Mouse (Mus musculus) forebrain, embryonic 16.5 days (tissue): ENCODE results near the gene Chfr. TPM values are rescaled to one million over a fixed set of nuclear protein-coding genes. Genes with fewer than 3 reads are reported as not detected.

Experiments
- ATAC-seq: fragments of 200-750 bp; cut with Nextera tagmentation; 2 replicates; pipeline ENCODE4 v1.8.0; 2017; ENCODE audit warnings: mild to moderate bottlenecking, moderate library complexity
- H3K27ac ChIP-seq: fragments of 300-500 bp; sonication (generic); 2 replicates; pipeline ENCODE4 v1.5.1; 2014; ENCODE audit warnings: low read length, control low read depth
- H3K27me3 ChIP-seq: fragments of 300-500 bp; sonication (generic); replicated peaks from 2 replicates; pipeline ENCODE4 v1.6.1; 2014; ENCODE audit warnings: low read length; ENCODE audit not compliant: control insufficient read depth, insufficient read depth
- H3K36me3 ChIP-seq: fragments of 300-500 bp; sonication (generic); 2 replicates; pipeline ENCODE4 v1.6.1; 2014; ENCODE audit not compliant: control insufficient read depth, insufficient read depth
- H3K4me1 ChIP-seq: fragments of 300-500 bp; sonication (generic); replicated peaks from 2 replicates; pipeline ENCODE4 v1.6.1; 2014; ENCODE audit warnings: low read length; ENCODE audit not compliant: control insufficient read depth, insufficient read depth
- H3K4me2 ChIP-seq: fragments of 300-500 bp; sonication (generic); 2 replicates; pipeline ENCODE4 v1.6.1; 2014; ENCODE audit warnings: mild to moderate bottlenecking, low read length, control low read depth
- H3K4me3 ChIP-seq: fragments of 300-500 bp; sonication (generic); replicated peaks from 2 replicates; pipeline ENCODE4 v1.5.1; 2014; ENCODE audit warnings: mild to moderate bottlenecking, low read length, control low read depth
- H3K9ac ChIP-seq: fragments of 300-500 bp; sonication (generic); replicated peaks from 2 replicates; pipeline ENCODE4 v1.6.1; 2014; ENCODE audit warnings: low read depth, low read length, control low read depth
- H3K9me3 ChIP-seq: fragments of 300-500 bp; sonication (generic); 2 replicates; pipeline ENCODE4 v1.6.1; 2016; ENCODE audit warnings: low read length; ENCODE audit not compliant: control insufficient read depth
- WGBS: fragments of 180-500 bp; shearing (Covaris S2); extraction: QIAGEN DNeasy Blood & Tissue Kit; methylation state at CpG from one replicate; pipeline ENCODE4 v1.1.7; 2014; 5-methylcytosine and 5-hydroxymethylcytosine counted together
- polyA plus RNA-seq: library from polyadenylated mRNA; unstranded; fragments of >200 nt; fragmentation: Nextera tagmentation; extraction: Ambion mirVana; gene quantifications from 2 replicates; pipeline ENCODE4 v1.2.1, GENCODE M21; 2015

Chfr gene
- polyA plus RNA-seq, 1 experiment from 2014 or later = 92.4 TPM

- no peaks in the 10 kb centered on the region for H3K4me1 ChIP-seq
- no peaks in the 10 kb centered on the region for H3K27me3 ChIP-seq
- H3K9me3 ChIP-seq = no peaks in the 10 kb centered on the region
- 93% methylated on average over 3 of the region's 3 CpGs for WGBS
- no peak overlapping the region for H3K4me3 ChIP-seq
- ATAC-seq = no peak
- no peak overlapping the region for H3K4me2 ChIP-seq
- H3K9ac ChIP-seq = no peak overlapping the region
- H3K36me3 ChIP-seq = peaks cover 51% of the 10 kb centered on the region
- no peak overlapping the region for H3K27ac ChIP-seq
Measured at GRCm38 (mm10) chr5:110216780-110217179, 81.1 kb downstream of the Chfr start.

- no peak overlapping the region for H3K4me3 ChIP-seq
Measured at GRCm38 (mm10) chr5:110220331-110220730, 84.7 kb downstream of the Chfr start.

More at GRCm38 (mm10) chr5:110220331-110220730, 84.7 kb downstream of the Chfr start:
- no peaks in the 10 kb centered on the region for H3K4me1 ChIP-seq
- no peaks in the 10 kb centered on the region for H3K9me3 ChIP-seq
- peaks cover 46% of the 10 kb centered on the region for H3K36me3 ChIP-seq
- WGBS = 92% methylated on average over 4 of the region's 4 CpGs
- H3K27me3 ChIP-seq = no peaks in the 10 kb centered on the region
- no peak overlapping the region for H3K27ac ChIP-seq
- H3K9ac ChIP-seq = no peak overlapping the region
- no peak for ATAC-seq
- no peak overlapping the region for H3K4me2 ChIP-seq

Other genes starting within 250 kb of the Chfr start
- 0.36 and 0.56 TPM in 2 replicates for gene Gm15446, start 212.4 kb upstream of the Chfr start, polyA plus RNA-seq
- gene Zfp932, start 139.3 kb upstream of the Chfr start, polyA plus RNA-seq = 32.2 and 34.9 TPM in 2 replicates
- 3.3 and 7.5 TPM in 2 replicates for gene Gm17655, start 63.3 kb upstream of the Chfr start, polyA plus RNA-seq
- gene Gm35315, start 41.4 kb upstream of the Chfr start, polyA plus RNA-seq = 1.0 and 1.7 TPM in 2 replicates
- gene Plcxd1, start 35.9 kb upstream of the Chfr start, polyA plus RNA-seq = 1.9 and 3.2 TPM in 2 replicates
- gene Gtpbp6, start 27.6 kb upstream of the Chfr start, polyA plus RNA-seq = 61.7 and 68.9 TPM in 2 replicates
- 20.1 and 21.1 TPM in 2 replicates for gene Zfp605, start 25.8 kb upstream of the Chfr start, polyA plus RNA-seq
- 23.9 and 26.5 TPM in 2 replicates for gene Golga3, start 40.9 kb downstream of the Chfr start, polyA plus RNA-seq
- 25.2 and 29.1 TPM in 2 replicates for gene Ankle2, start 95.2 kb downstream of the Chfr start, polyA plus RNA-seq
- 101 and 108 TPM in 2 replicates for gene Pgam5, start 134.1 kb downstream of the Chfr start, polyA plus RNA-seq
- gene Pxmp2, start 150.3 kb downstream of the Chfr start, polyA plus RNA-seq = 5.3 and 7.3 TPM in 2 replicates
- gene Pole, start 150.5 kb downstream of the Chfr start, polyA plus RNA-seq = 12.4 and 13.7 TPM in 2 replicates
- gene P2rx2, start 207.4 kb downstream of the Chfr start, polyA plus RNA-seq = 7.6 and 7.7 TPM in 2 replicates
- gene Lrcol1, start 208.9 kb downstream of the Chfr start, polyA plus RNA-seq = not detected in 2 replicates